Mouse (Mus musculus) kidney, postnatal 0 days (tissue): ENCODE results near the gene Sestd1. TPM values are rescaled to one million over a fixed set of nuclear protein-coding genes. Genes with fewer than 3 reads are reported as not detected.

Source experiments
- ATAC-seq: fragments of 200-750 bp; cut with Nextera tagmentation; replicated peaks from 2 replicates; pipeline ENCODE4 v1.8.0; 2017; ENCODE audit warnings: low read depth, moderate number of reproducible peaks, moderate TSS enrichment, moderate library complexity; ENCODE audit not compliant: low FRiP score
- DNase-seq: peaks from one replicate; pipeline ENCODE4 v3.0.0-alpha.2; 2016; ENCODE audit warnings: low spot score
- H3K27ac ChIP-seq: fragments of 300-500 bp; sonication (generic); 2 replicates; pipeline ENCODE4 v1.5.1; 2014; ENCODE audit warnings: mild to moderate bottlenecking
- H3K27me3 ChIP-seq: fragments of 300-500 bp; sonication (generic); 2 replicates; pipeline ENCODE4 v1.6.1; 2014; ENCODE audit warnings: low read length, mixed read lengths; ENCODE audit not compliant: insufficient read depth
- H3K36me3 ChIP-seq: fragments of 300-500 bp; sonication (generic); 2 replicates; pipeline ENCODE4 v1.6.1; 2014; ENCODE audit warnings: low read length, mixed read lengths; ENCODE audit not compliant: insufficient read depth
- H3K4me1 ChIP-seq: fragments of 300-500 bp; sonication (generic); replicated peaks from 2 replicates; pipeline ENCODE4 v1.6.1; 2014; ENCODE audit warnings: antibody characterized with exemption, low read length, mixed read lengths; ENCODE audit not compliant: insufficient read depth
- H3K4me2 ChIP-seq: fragments of 300-500 bp; sonication (generic); 2 replicates; pipeline ENCODE4 v1.6.1; 2014; ENCODE audit warnings: mild to moderate bottlenecking, low read length, moderate library complexity, mixed read lengths
- H3K4me3 ChIP-seq: fragments of 300-500 bp; sonication (generic); replicated peaks from 2 replicates; pipeline ENCODE4 v1.5.1; 2014; ENCODE audit warnings: low read depth, low read length
- H3K9ac ChIP-seq: fragments of 300-500 bp; sonication (generic); 2 replicates; pipeline ENCODE4 v1.6.1; 2014; ENCODE audit warnings: low read depth, low read length
- H3K9me3 ChIP-seq: fragments of 300-500 bp; sonication (generic); replicated peaks from 2 replicates; pipeline ENCODE4 v1.6.1; 2016; ENCODE audit warnings: low read length, inconsistent platforms, mixed read lengths
- CTCF ChIP-seq: IDR thresholded peaks from 2 replicates; pipeline ENCODE4 v1.5.1; 2016; ENCODE audit warnings: antibody characterized with exemption, low read depth, mild to moderate bottlenecking, moderate library complexity
- WGBS: fragments of 180-500 bp; shearing (Covaris S2); extraction: QIAGEN DNeasy Blood & Tissue Kit; methylation state at CpG from one replicate; pipeline ENCODE4 v1.1.7; 2014; 5-methylcytosine and 5-hydroxymethylcytosine counted together
- polyA plus RNA-seq: library from polyadenylated mRNA; unstranded; fragments of >200 nt; fragmentation: Nextera tagmentation; extraction: Ambion mirVana; gene quantifications from 2 replicates; pipeline ENCODE4 v1.2.1, GENCODE M21; 2015

Sestd1 gene
- polyA plus RNA-seq, 1 experiment from 2014 or later: 36.8 TPM

- Histone ChIP-seq H3K4me3 (no peak overlapping the region), H3K36me3 (no peaks in the 10 kb centered on the region), H3K9ac (no peak overlapping the region), H3K4me1 (no peaks in the 10 kb centered on the region), H3K4me2 (no peak overlapping the region), H3K9me3 (no peaks in the 10 kb centered on the region), H3K27me3 (no peaks in the 10 kb centered on the region), H3K27ac (no peak overlapping the region)
- TF ChIP-seq CTCF: no peak
- WGBS: 20% methylated on average over 1 of the region's 1 CpGs
- DNase-seq (no peak), ATAC-seq (no peak)
Observed at GRCm38 (mm10) chr2:77134906-77135305, 145.5 kb downstream of the Sestd1 start.

GRCm38 (mm10) chr2:77133407-77133806 is 147.0 kb downstream of the Sestd1 start:
- no peak for ATAC-seq
- Histone ChIP-seq H3K9me3 (no peaks in the 10 kb centered on the region), H3K27me3 (no peaks in the 10 kb centered on the region), H3K27ac (no peak overlapping the region), H3K4me2 (no peak overlapping the region), H3K4me1 (no peaks in the 10 kb centered on the region), H3K4me3 (no peak overlapping the region), H3K36me3 (no peaks in the 10 kb centered on the region), H3K9ac (no peak overlapping the region)
- 51% methylated on average over 1 of the region's 1 CpGs for WGBS
- no peak for TF ChIP-seq CTCF
- peak; percentile 84 for DNase-seq

Other genes with a start within 250 kb of the Sestd1 start
- 12.7 and 12.9 TPM in 2 replicates for gene Ccdc141, start 110.0 kb downstream of the Sestd1 start, polyA plus RNA-seq